Mouse (Mus musculus): Measurements from ENCODE around the gene Mettl27. TPM values are rescaled to one million over a fixed set of nuclear protein-coding genes. Genes with fewer than 3 reads are reported as not detected.
A peak's percentile ranks its signal among the peaks of the same experiment; 100 is the strongest.
"Not testable (repeated sequence)": the region's sequence is repeated elsewhere in the genome, so short reads cannot be mapped to it uniquely, and the experiment has no call there.

Mettl27 gene
- polyA plus RNA-seq, 1 experiment from 2014 or later, result 30.3 TPM

GRCm38 (mm10) chr5:134936626-134937185, 4.5 kb downstream of the Mettl27 start:
- H3K9me3 ChIP-seq (ENCODE audit: control insufficient read depth), result no peaks in the 10 kb centered on the region
- H3K9ac ChIP-seq (ENCODE audit: low read depth, low read length), result no peak overlapping the region
- WGBS, result 88% methylated on average over 6 of the region's 6 CpGs
- no peak for TF ChIP-seq CTCF (IDR thresholded peaks at IDR 0.05; ENCODE audit: low read depth)
- no peaks in the 10 kb centered on the region for H3K27me3 ChIP-seq (replicated peaks; ENCODE audit: control insufficient read depth, insufficient read depth, low read length)
- H3K4me2 ChIP-seq (replicated peaks; ENCODE audit: low read depth), result no peak overlapping the region
- H3K4me1 ChIP-seq (replicated peaks; ENCODE audit: control insufficient read depth, insufficient read depth, low read length), result 0 out of 2 replicates have a peak, but pooled peaks cover 3% of the 10 kb centered on the region
- H3K4me3 ChIP-seq (ENCODE audit: low read depth, low read length), result no peak overlapping the region
- ATAC-seq, result no peak
- no peak overlapping the region for H3K27ac ChIP-seq (ENCODE audit: low read depth, low read length)
- H3K36me3 ChIP-seq (ENCODE audit: control insufficient read depth, insufficient read depth), result peaks cover 11% of the 10 kb centered on the region; the same call in 1 of the 2 replicates

DNA sequence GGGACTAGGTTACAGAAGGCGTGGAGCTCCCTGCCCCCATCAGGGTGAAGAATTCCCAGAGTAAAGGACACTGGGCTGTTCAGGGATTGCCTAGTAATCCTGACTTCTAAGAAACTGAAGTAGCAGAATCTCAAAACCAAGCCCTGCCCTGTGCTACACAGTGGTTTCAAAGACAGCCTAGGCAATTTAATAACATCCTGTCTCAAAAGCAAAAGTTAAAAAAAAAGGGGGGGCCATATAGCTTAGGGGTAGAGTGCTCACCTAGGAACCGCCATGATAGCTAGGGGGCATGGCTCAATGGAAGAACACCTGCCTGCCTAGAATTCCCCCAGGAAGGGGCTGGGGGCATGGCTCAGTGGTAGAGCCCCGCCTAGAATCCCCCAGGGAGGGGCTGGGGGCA, 6.9 kb downstream of the Mettl27 start:
- 81% methylated on average over 3 of the region's 3 CpGs for WGBS
- no peak overlapping the region for H3K27ac ChIP-seq (ENCODE audit: low read depth, low read length)

DNA sequence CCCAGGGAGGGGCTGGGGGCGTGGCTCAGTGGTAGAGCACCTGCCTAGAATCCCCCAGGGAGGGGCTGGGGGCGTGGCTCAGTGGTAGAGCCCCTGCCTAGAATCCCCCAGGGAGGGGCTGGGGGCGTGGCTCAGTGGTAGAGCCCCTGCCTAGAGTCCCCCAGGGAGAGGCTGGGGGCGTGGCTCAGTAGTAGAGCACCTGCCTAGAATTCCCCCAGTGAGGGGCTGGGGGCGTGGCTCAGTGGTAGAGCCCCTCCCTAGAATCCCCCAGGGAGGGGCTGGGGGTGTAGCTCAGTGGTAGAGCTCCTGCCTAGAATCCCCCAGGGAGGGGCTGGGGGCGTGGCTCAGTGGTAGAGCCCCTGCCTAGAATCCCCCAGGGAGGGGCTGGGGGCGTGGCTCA, 7.4 kb downstream of the Mettl27 start:
- not testable (repeated sequence) for H3K9ac ChIP-seq (ENCODE audit: low read depth, low read length); H3K27ac ChIP-seq (ENCODE audit: low read depth, low read length)
- 93% methylated on average over 2 of the region's 7 CpGs for WGBS

More for the DNA sequence above, 6.9 kb downstream of the Mettl27 start:
- H3K4me2 ChIP-seq (replicated peaks; ENCODE audit: low read depth), result no peak overlapping the region
- H3K9me3 ChIP-seq (ENCODE audit: control insufficient read depth), result no peaks in the 10 kb centered on the region
- H3K4me1 ChIP-seq (replicated peaks; ENCODE audit: control insufficient read depth, insufficient read depth, low read length), result no peaks in the 10 kb centered on the region; the same call in 1 of the 2 replicates
- no peak for ATAC-seq
- H3K4me3 ChIP-seq (ENCODE audit: low read depth, low read length), result no peak overlapping the region
- H3K9ac ChIP-seq (ENCODE audit: low read depth, low read length), result no peak overlapping the region
- H3K27me3 ChIP-seq (replicated peaks; ENCODE audit: control insufficient read depth, insufficient read depth, low read length), result no peaks in the 10 kb centered on the region
- peaks cover 7% of the 10 kb centered on the region; the same call in 1 of the 2 replicates for H3K36me3 ChIP-seq (ENCODE audit: control insufficient read depth, insufficient read depth)
- TF ChIP-seq CTCF (IDR thresholded peaks at IDR 0.05; ENCODE audit: low read depth), result no peak

DNA sequence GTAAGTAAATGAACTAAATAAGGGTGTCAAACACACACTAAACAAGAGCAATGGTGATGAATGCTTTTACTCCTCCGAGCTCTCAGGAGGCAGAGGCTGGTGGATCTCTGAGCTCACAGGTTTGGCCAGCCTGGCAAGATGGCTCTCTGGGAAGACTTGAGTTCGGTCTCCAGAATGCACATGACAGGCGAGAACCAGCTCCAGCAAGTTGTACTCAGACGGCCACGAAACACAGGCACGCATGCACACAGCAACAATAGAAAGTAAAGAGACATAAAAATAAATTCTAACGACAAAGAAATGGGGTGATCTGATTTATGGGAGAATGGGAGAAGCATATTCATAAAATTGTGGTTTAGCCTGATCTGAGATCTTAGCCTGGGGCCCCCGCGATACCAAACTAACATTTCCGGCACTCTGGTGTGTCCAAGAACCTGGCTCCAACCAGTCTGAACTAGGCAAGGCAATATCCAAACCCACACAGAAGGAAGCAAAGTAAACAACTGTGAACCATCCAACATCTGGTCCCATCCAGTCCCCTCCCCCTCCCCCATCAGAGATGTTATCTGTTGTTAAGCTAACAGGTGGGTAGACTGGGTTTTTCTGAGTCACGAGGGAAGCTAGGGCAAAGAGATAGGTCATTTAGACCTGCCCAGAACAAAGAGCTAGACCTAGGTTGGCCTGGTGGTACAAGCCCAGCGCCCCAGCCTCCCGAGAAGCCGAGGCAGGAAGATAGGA, 9.5 kb downstream of the Mettl27 start:
- no peak for TF ChIP-seq CTCF (IDR thresholded peaks at IDR 0.05; ENCODE audit: low read depth)
- H3K4me1 ChIP-seq (replicated peaks; ENCODE audit: control insufficient read depth, insufficient read depth, low read length), result no peaks in the 10 kb centered on the region; the same call in 1 of the 2 replicates
- H3K4me3 ChIP-seq (ENCODE audit: low read depth, low read length), result no peak overlapping the region
- H3K9me3 ChIP-seq (ENCODE audit: control insufficient read depth), result no peaks in the 10 kb centered on the region
- H3K4me2 ChIP-seq (replicated peaks; ENCODE audit: low read depth), result no peak overlapping the region
- H3K27ac ChIP-seq (ENCODE audit: low read depth, low read length), result peak overlapping the region; percentile 21; the same call in 1 of the 2 replicates
- H3K9ac ChIP-seq (ENCODE audit: low read depth, low read length), result no peak overlapping the region
- 0 out of 2 replicates have a peak, but pooled peaks have one; percentile 6 for ATAC-seq
- no peaks in the 10 kb centered on the region for H3K36me3 ChIP-seq (ENCODE audit: control insufficient read depth, insufficient read depth)
- H3K27me3 ChIP-seq (replicated peaks; ENCODE audit: control insufficient read depth, insufficient read depth, low read length), result no peaks in the 10 kb centered on the region
- 55% methylated on average over 14 of the region's 14 CpGs for WGBS

More for the DNA sequence above, 7.4 kb downstream of the Mettl27 start:
- not testable (repeated sequence) for H3K4me3 ChIP-seq (ENCODE audit: low read depth, low read length); H3K4me2 ChIP-seq (replicated peaks; ENCODE audit: low read depth); ATAC-seq; H3K4me1 ChIP-seq (replicated peaks; ENCODE audit: control insufficient read depth, insufficient read depth, low read length); H3K36me3 ChIP-seq (ENCODE audit: control insufficient read depth, insufficient read depth); H3K27me3 ChIP-seq (replicated peaks; ENCODE audit: control insufficient read depth, insufficient read depth, low read length); H3K9me3 ChIP-seq (ENCODE audit: control insufficient read depth)

DNA sequence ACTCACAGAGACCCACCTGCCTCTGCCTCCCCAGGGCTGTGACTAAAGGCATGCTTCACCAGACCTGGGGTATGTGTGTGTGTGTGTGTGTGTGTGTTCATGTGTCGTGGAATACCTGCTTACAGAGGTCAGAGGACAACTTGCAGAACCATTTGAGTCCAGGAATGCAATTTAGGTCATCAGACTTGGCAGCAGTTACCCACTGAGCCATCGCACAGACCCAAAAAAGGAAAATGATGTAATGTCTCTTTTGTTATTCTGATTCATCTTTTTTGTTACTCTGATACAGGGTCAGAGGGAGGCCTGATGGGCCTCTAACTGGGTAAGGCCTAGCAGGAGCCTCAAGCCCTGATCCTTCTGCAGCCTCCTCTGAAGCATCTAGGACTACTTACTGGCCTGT, 10.6 kb downstream of the Mettl27 start:
- no peak overlapping the region for H3K9ac ChIP-seq (ENCODE audit: low read depth, low read length)
- no peak overlapping the region for H3K27ac ChIP-seq (ENCODE audit: low read depth, low read length)
- no peaks in the 10 kb centered on the region for H3K27me3 ChIP-seq (replicated peaks; ENCODE audit: control insufficient read depth, insufficient read depth, low read length)
- ATAC-seq, result no peak
- TF ChIP-seq CTCF (IDR thresholded peaks at IDR 0.05; ENCODE audit: low read depth), result no peak
- WGBS, result 62% methylated on average over 2 of the region's 2 CpGs
- no peaks in the 10 kb centered on the region for H3K9me3 ChIP-seq (ENCODE audit: control insufficient read depth)
- H3K4me1 ChIP-seq (replicated peaks; ENCODE audit: control insufficient read depth, insufficient read depth, low read length), result peaks cover 5% of the 10 kb centered on the region; the same call in 1 of the 2 replicates
- no peak overlapping the region for H3K4me3 ChIP-seq (ENCODE audit: low read depth, low read length)
- no peaks in the 10 kb centered on the region for H3K36me3 ChIP-seq (ENCODE audit: control insufficient read depth, insufficient read depth)
- no peak overlapping the region for H3K4me2 ChIP-seq (replicated peaks; ENCODE audit: low read depth)

GRCm38 (mm10) chr5:134944179-134944578, 12.0 kb downstream of the Mettl27 start:
- TF ChIP-seq CTCF (IDR thresholded peaks at IDR 0.05; ENCODE audit: low read depth), result no peak
- no peak overlapping the region for H3K4me3 ChIP-seq (ENCODE audit: low read depth, low read length)

More at GRCm38 (mm10) chr5:134944179-134944578, 12.0 kb downstream of the Mettl27 start:
- H3K27me3 ChIP-seq (replicated peaks; ENCODE audit: control insufficient read depth, insufficient read depth, low read length), result no peaks in the 10 kb centered on the region
- no peak overlapping the region for H3K9ac ChIP-seq (ENCODE audit: low read depth, low read length)
- peak overlapping the region; percentile 62; the same call in 1 of the 2 replicates for H3K4me2 ChIP-seq (replicated peaks; ENCODE audit: low read depth)
- 51% methylated on average over 5 of the region's 5 CpGs for WGBS
- H3K27ac ChIP-seq (ENCODE audit: low read depth, low read length), result no peak overlapping the region
- no peaks in the 10 kb centered on the region for H3K36me3 ChIP-seq (ENCODE audit: control insufficient read depth, insufficient read depth)
- no peak for ATAC-seq
- no peaks in the 10 kb centered on the region for H3K9me3 ChIP-seq (ENCODE audit: control insufficient read depth)
- peaks cover 6% of the 10 kb centered on the region; the same call in 1 of the 2 replicates for H3K4me1 ChIP-seq (replicated peaks; ENCODE audit: control insufficient read depth, insufficient read depth, low read length)
